Mouse (Mus musculus): ENCODE results near the gene Npcd.

The Npcd gene

GRCm38 (mm10) chr15:79834130-79834880 lies at the start of gene Npcd, which contains the start of gene Cbx6:
Gene Npcd (minus strand): TSS chr15:79834237.
Gene Cbx6 (minus strand): TSS chr15:79834688.
- peak; percentile 98 for DNase-seq (ENCODE audit: low spot score)

GRCm38 (mm10) chr15:79883352-79883822 lies 49.4 kb upstream of the Npcd start:
- DNase-seq (ENCODE audit: low spot score), result peak; percentile 94

GRCm38 (mm10) chr15:79882623-79883267 lies 48.7 kb upstream of the Npcd start:
- peak; percentile 14 for DNase-seq (ENCODE audit: low spot score)

GRCm38 (mm10) chr15:79880477-79880876 lies 46.4 kb upstream of the Npcd start:
- no peak for DNase-seq (ENCODE audit: low spot score)

GRCm38 (mm10) chr15:79879319-79879718 lies 45.3 kb upstream of the Npcd start:
- DNase-seq (ENCODE audit: low spot score), result peak; percentile 80

- peak; percentile 26 for DNase-seq (ENCODE audit: low spot score)
These were observed 44.7 kb upstream of the Npcd start for GRCm38 (mm10) chr15:79878725-79879136.

- no peak for DNase-seq (ENCODE audit: low spot score)
These were observed 41.4 kb upstream of the Npcd start for GRCm38 (mm10) chr15:79875261-79875995.

GRCm38 (mm10) chr15:79873995-79874394 lies 40.0 kb upstream of the Npcd start:
- DNase-seq (ENCODE audit: low spot score), result no peak

GRCm38 (mm10) chr15:79873545-79873944 lies 39.5 kb upstream of the Npcd start:
- DNase-seq (ENCODE audit: low spot score), result no peak

GRCm38 (mm10) chr15:79867260-79868002 lies 33.4 kb upstream of the Npcd start:
- DNase-seq (ENCODE audit: low spot score), result no peak

GRCm38 (mm10) chr15:79859821-79860220 lies 25.8 kb upstream of the Npcd start:
- no peak for DNase-seq (ENCODE audit: low spot score)

GRCm38 (mm10) chr15:79858979-79859378 lies 24.9 kb upstream of the Npcd start:
- DNase-seq (ENCODE audit: low spot score), result no peak

GRCm38 (mm10) chr15:79850143-79850542 lies 16.1 kb upstream of the Npcd start:
- no peak for DNase-seq (ENCODE audit: low spot score)

- DNase-seq (ENCODE audit: low spot score), result no peak
These were observed 13.1 kb upstream of the Npcd start for GRCm38 (mm10) chr15:79847100-79847499.

- no peak for DNase-seq (ENCODE audit: low spot score)
These were observed 11.9 kb upstream of the Npcd start for GRCm38 (mm10) chr15:79845986-79846385.

- DNase-seq (ENCODE audit: low spot score), result no peak
These were observed 8.9 kb upstream of the Npcd start for GRCm38 (mm10) chr15:79842985-79843384.

GRCm38 (mm10) chr15:79840281-79840680 lies 6.2 kb upstream of the Npcd start:
- DNase-seq (ENCODE audit: low spot score), result no peak

- no peak for DNase-seq (ENCODE audit: low spot score)
These were observed 834 bp upstream of the Npcd start for GRCm38 (mm10) chr15:79834881-79835260.

- DNase-seq (ENCODE audit: low spot score), result peak; percentile 53
These were observed 586 bp downstream of the Npcd start for GRCm38 (mm10) chr15:79833251-79834050.

GRCm38 (mm10) chr15:79832064-79832900 lies 1.8 kb downstream of the Npcd start:
- DNase-seq (ENCODE audit: low spot score), result peak; percentile 58
